Mouse (Mus musculus) liver, postnatal 0 days (tissue): Measurements from ENCODE around the gene Wdsub1.

Experiments used
- CTCF ChIP-seq: sonication (generic); IDR thresholded peaks from 2 replicates; pipeline ENCODE4 v1.5.1; 2016; ENCODE audit warnings: antibody characterized with exemption, low read depth
- EP300 ChIP-seq: IDR thresholded peaks from 2 replicates; pipeline ENCODE4 v1.6.1; 2016; ENCODE audit warnings: antibody characterized with exemption, low read depth, mild to moderate bottlenecking

GRCm38 (mm10) chr2:59811247-59811646 lies 71.1 kb downstream of the Wdsub1 start:
- TF ChIP-seq CTCF (no peak), EP300 (no peak)
